Mouse (Mus musculus) CH12.LX (cell line): ENCODE measurements at regions not wholly inside any gene's neighbourhood (a gene's known extent, or its start where the extent isn't known, plus 50 kb on each side); places are given as distances from the start of the nearest gene placed in this dataset.

Experiments
- DNase-seq: peaks from one replicate; pipeline ENCODE4 v3.0.0-alpha.2; 2013; ENCODE audit errors: extremely low read depth
- H3K27ac ChIP-seq: 2 replicates; pipeline ENCODE4 v1.5.1; 2012; ENCODE audit warnings: low read depth, mild to moderate bottlenecking, control low read depth, moderate library complexity; ENCODE audit not compliant: insufficient read depth
- H3K27me3 ChIP-seq: replicated peaks from 2 replicates; pipeline ENCODE3; 2012; ENCODE audit warnings: inconsistent platforms
- H3K36me3 ChIP-seq, 2 experiments: replicated peaks in 1 of 2; 2 replicates each; pipeline versions ENCODE3 to v1.6.1; 2012; ENCODE audit warnings: inconsistent platforms in 1 of 2, low read length in 1 of 2, mild to moderate bottlenecking in 1 of 2, mixed read lengths in 1 of 2, moderate library complexity in 1 of 2; ENCODE audit not compliant: control insufficient read depth in 1 of 2, insufficient read depth in 1 of 2
- H3K4me1 ChIP-seq, 2 experiments: 2 replicates each; pipeline ENCODE4 v1.6.1; 2012; ENCODE audit warnings: inconsistent platforms in 1 of 2, moderate library complexity in 1 of 2; ENCODE audit not compliant: insufficient read depth in 2 of 2, control insufficient read depth in 1 of 2
- H3K4me2 ChIP-seq: 2 replicates; pipeline ENCODE4 v1.6.1; 2012; ENCODE audit warnings: low read depth, mild to moderate bottlenecking, control low read depth; ENCODE audit not compliant: poor library complexity, insufficient read depth, severe bottlenecking
- H3K4me3 ChIP-seq, 3 experiments: fragments of 150-350 bp in 1 of 3; sonication (generic) in 1 of 3; replicated peaks in 1 of 3; 2 replicates each; pipeline versions ENCODE3 to v1.5.1; 2011 to 2012; ENCODE audit warnings: low read depth in 2 of 3, low read length in 2 of 3, mild to moderate bottlenecking in 2 of 3, moderate library complexity in 2 of 3, control low read depth in 1 of 3, improper control_type of control experiment in 1 of 3, inconsistent platforms in 1 of 3, mixed read lengths in 1 of 3; ENCODE audit not compliant: poor library complexity in 1 of 3
- H3K79me2 ChIP-seq: replicated peaks from 2 replicates; pipeline ENCODE4 v1.6.1; 2012; ENCODE audit warnings: mild to moderate bottlenecking, moderate library complexity; ENCODE audit not compliant: control insufficient read depth, poor library complexity, insufficient read depth, severe bottlenecking; ENCODE audit errors: extremely low read depth
- H3K9ac ChIP-seq: 2 replicates; pipeline ENCODE4 v1.6.1; 2012; ENCODE audit warnings: low read depth, mild to moderate bottlenecking, control low read depth, moderate library complexity; ENCODE audit not compliant: insufficient read depth
- H3K9me3 ChIP-seq: replicated peaks from 2 replicates; pipeline ENCODE3; 2012; ENCODE audit warnings: low read length, inconsistent platforms, mixed read lengths
- CHD2 ChIP-seq: IDR thresholded peaks from 2 replicates; pipeline ENCODE4 v1.6.1; 2011; ENCODE audit warnings: low read length, improper control_type of control experiment
- ELF1 ChIP-seq: IDR thresholded peaks from 2 replicates; pipeline ENCODE4 v1.6.1; 2014; ENCODE audit warnings: low read depth, mild to moderate bottlenecking, inconsistent platforms, low read length, improper control_type of control experiment
- IRF4 ChIP-seq: IDR thresholded peaks from 2 replicates; pipeline ENCODE4 v1.6.1; 2014; ENCODE audit warnings: low read depth, mild to moderate bottlenecking, inconsistent platforms, low read length, improper control_type of control experiment
- MAX ChIP-seq: IDR thresholded peaks from 2 replicates; pipeline ENCODE4 v1.6.1; 2011; ENCODE audit warnings: low read length, improper control_type of control experiment
- NELFE ChIP-seq: IDR thresholded peaks from 2 replicates; pipeline ENCODE4 v1.6.1; 2011; ENCODE audit warnings: low read depth, low read length, improper control_type of control experiment
- POLR2AphosphoS2 ChIP-seq: IDR thresholded peaks from 2 replicates; pipeline ENCODE4 v1.6.1; 2011; ENCODE audit warnings: low read depth, low read length, improper control_type of control experiment
- SIN3A ChIP-seq: IDR thresholded peaks from 2 replicates; pipeline ENCODE4 v1.6.1; 2012; ENCODE audit warnings: low read length, improper control_type of control experiment, inconsistent platforms
- SMC3 ChIP-seq: IDR thresholded peaks from 2 replicates; pipeline ENCODE4 v1.6.1; 2011; ENCODE audit warnings: low read depth, low read length, improper control_type of control experiment
- TBP ChIP-seq: conservative IDR thresholded peaks from 2 replicates; pipeline ENCODE4 v1.6.1; 2011; ENCODE audit warnings: low read depth, low read length, improper control_type of control experiment
- TCF12 ChIP-seq: IDR thresholded peaks from 2 replicates; pipeline ENCODE4 v1.6.1; 2014; ENCODE audit warnings: low read depth, mild to moderate bottlenecking, inconsistent platforms, low read length, improper control_type of control experiment
- ZC3H11A ChIP-seq: IDR thresholded peaks from 2 replicates; pipeline ENCODE4 v1.6.1; 2012; ENCODE audit warnings: low read depth, mild to moderate bottlenecking, inconsistent platforms, low read length, improper control_type of control experiment
- ZMIZ1 ChIP-seq: IDR thresholded peaks from 2 replicates; pipeline ENCODE4 v1.6.1; 2012; ENCODE audit warnings: low read depth, mild to moderate bottlenecking, inconsistent platforms, low read length, improper control_type of control experiment
- ZNF384 ChIP-seq: IDR thresholded peaks from 2 replicates; pipeline ENCODE4 v1.6.1; 2012; ENCODE audit warnings: low read depth, low read length, improper control_type of control experiment, inconsistent platforms
- dilution Hi-C: fragments of 300-500 bp; cut with MboI; formaldehyde crosslinking; loops from 2 replicates; pipeline ENCODE4 v1.14.3; 2020; ENCODE audit warnings: low sequenced_read_pairs; ENCODE audit not compliant: extremely low pct_unique_long_range_greater_than_20kb, extremely low pct_ligation_motif_present
- in situ Hi-C: fragments of 300-500 bp; cut with MboI; formaldehyde crosslinking; loops from 3 replicates; pipeline ENCODE4 v1.14.3; 2019; ENCODE audit warnings: low sequenced_read_pairs, low pct_ligation_motif_present, low pct_unique_long_range_greater_than_20kb, mixed read lengths

DNA sequence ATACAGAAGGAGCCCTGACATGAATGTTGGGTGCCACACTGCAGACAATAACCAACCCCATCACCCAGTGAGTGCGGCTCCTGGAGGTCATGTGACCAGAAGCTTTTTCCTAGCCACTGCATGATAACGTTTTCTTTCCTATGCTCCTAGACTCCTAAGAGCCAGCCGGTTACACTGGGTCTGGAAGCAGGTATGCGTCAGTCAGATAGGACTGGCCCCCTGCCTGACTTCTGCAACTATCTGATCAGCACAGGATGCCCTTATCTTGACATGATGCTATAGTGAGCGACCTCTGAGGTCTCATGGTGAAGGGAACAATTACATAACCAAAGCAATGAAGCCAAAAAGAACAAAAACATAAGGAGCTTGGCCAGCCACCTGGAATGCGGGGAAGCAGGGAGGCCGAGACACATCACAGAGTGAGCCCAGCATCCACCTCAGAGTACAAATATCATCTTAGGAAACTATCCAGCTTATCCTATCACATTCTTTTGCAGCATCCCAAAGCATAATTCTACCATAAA is 63.2 kb upstream of the Trib2 start:
- in situ Hi-C loops, result no loop called here
- TF ChIP-seq ZMIZ1, result no peak
- TF ChIP-seq TBP, result no peak
- no peak for TF ChIP-seq ZNF384
- no peak for TF ChIP-seq SIN3A
- TF ChIP-seq CHD2, result no peak
- no peak for TF ChIP-seq TCF12
- TF ChIP-seq POLR2AphosphoS2, result no peak
- TF ChIP-seq IRF4, result no peak
- no peak for TF ChIP-seq ELF1
- TF ChIP-seq ZC3H11A, result no peak
- TF ChIP-seq NELFE, result no peak
- no peak for TF ChIP-seq SMC3
- TF ChIP-seq MAX, result no peak
- H3K27me3 ChIP-seq, result no peaks in the 10 kb centered on the region
- dilution Hi-C loops, result no loop called here
- no peak overlapping the region for H3K9ac ChIP-seq
- no peaks in the 10 kb centered on the region for H3K79me2 ChIP-seq
- no peaks in the 10 kb centered on the region for H3K9me3 ChIP-seq
- no peak for DNase-seq
- H3K4me2 ChIP-seq, result no peak overlapping the region
- H3K4me1 ChIP-seq, result no peaks in the 10 kb centered on the region
- no peak overlapping the region for H3K27ac ChIP-seq
- H3K36me3 ChIP-seq, result no peaks in the 10 kb centered on the region
- H3K4me3 ChIP-seq, result no peak overlapping the region
